Mouse (Mus musculus): Measurements from ENCODE around the gene Ubc. TPM values are rescaled to one million over a fixed set of nuclear protein-coding genes. Genes with fewer than 3 reads are reported as not detected.
"Not testable (repeated sequence)": the region's sequence is repeated elsewhere in the genome, so short reads cannot be mapped to it uniquely, and the experiment has no call there.

Ubc gene
- polyA plus RNA-seq, 1 experiment, result 127 TPM

DNA sequence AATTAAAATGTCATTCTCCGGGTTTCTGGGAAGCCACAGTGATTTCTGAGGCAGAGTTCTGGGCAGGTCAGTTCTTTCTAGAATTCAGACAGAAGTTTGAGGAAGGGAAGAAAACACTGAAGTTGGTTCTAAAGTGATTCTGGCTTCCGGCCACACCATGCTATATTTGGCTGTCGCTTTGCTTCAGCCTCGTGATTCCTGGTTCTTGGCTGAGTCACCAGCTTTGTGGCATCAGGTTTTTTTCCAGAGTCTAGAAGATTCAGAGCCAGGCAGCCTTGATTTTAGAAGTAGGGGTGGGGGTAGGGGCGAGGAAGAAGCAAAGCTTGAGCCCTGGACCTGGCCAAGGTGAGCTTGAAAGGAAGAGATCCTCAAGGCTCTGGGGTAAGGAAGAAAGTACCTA is 1.6 kb upstream of the Ubc start:
- peaks cover 48% of the 10 kb centered on the region for H3K4me1 ChIP-seq
- H3K9me3 ChIP-seq, result no peaks in the 10 kb centered on the region
- peaks cover 2% of the 10 kb centered on the region for H3K27me3 ChIP-seq (replicated peaks)
- TF ChIP-seq GATA1 (IDR thresholded peaks at IDR 0.05; ENCODE audit: borderline replicate concordance, low read length) (no peak), FLI1 (IDR thresholded peaks at IDR 0.05; ENCODE audit: low read length) (no peak)
- H3K36me3 ChIP-seq (replicated peaks; ENCODE audit: low read length), result peaks cover 11% of the 10 kb centered on the region
- peak overlapping the region; percentile 79 for H3K4me3 ChIP-seq (replicated peaks)

DNA sequence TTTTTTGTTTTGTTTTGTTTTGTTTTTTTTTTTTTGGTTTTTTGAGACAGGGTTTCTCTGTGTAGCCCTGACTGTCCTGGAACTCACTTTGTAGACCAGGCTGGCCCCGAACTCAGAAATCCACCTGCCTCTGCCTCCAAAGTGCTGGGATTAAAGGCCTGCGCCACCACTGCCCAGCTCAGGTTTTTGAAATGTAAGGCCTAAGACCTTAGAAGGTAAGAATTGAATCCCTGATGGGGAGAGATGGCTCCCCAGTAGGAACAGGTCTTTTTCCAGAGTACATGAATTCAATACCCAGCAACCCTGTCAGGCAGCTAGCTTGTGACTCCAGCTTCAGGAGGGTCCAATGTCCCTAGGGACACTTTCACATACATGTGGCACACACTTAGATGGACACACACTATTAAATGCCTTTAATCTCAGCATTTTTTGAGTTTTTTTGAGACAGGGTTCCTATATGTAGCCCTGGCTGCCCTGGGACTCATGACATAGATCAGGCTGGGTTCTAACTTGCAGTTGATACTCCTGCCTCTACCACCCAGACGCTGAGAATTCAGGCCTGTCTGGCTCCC is 990 bp upstream of the Ubc start:
- Histone ChIP-seq H3K4me3 (replicated peaks) (peak overlapping the region; percentile 75), H3K4me1 (peaks cover 48% of the 10 kb centered on the region), H3K36me3 (replicated peaks; ENCODE audit: low read length) (peaks cover 12% of the 10 kb centered on the region), H3K27me3 (replicated peaks) (no peaks in the 10 kb centered on the region), H3K9me3 (no peaks in the 10 kb centered on the region)
- TF ChIP-seq GATA1 (IDR thresholded peaks at IDR 0.05; ENCODE audit: borderline replicate concordance, low read length), result no peak
- no peak for TF ChIP-seq FLI1 (IDR thresholded peaks at IDR 0.05; ENCODE audit: low read length)

DNA sequence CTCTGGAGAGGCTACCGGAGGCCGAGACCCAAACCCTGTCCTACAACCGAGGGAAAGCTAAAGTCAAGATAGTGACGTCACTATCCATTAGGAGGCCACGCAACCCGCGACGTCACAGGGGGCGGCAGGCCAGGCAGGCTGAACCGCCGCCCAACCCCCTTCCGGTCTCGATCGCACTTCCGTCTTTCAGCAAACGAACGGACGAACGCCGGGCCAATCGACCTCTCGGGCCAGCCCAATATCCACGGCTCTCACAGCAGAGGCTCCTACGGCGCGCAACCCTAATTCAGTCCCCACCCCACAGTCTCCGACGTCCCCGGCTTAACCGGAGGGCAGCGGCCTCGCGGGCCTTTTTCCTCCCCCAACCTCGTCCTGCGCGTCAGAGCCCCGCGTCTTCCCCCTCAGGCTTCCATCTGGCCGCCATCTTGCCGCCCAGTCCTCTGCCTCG is 847 bp downstream of the Ubc start, which contains the start of gene Gm10382:
Gene Gm10382 (plus strand): TSS at position 192 of the 448 bp plus-strand sequence.
- peaks cover 50% of the 10 kb centered on the region for H3K4me1 ChIP-seq
- TF ChIP-seq FLI1 (IDR thresholded peaks at IDR 0.05; ENCODE audit: low read length) (peak; percentile 64; the same call in 1 of the 2 replicates), GATA1 (IDR thresholded peaks at IDR 0.05; ENCODE audit: borderline replicate concordance, low read length) (no peak)
- H3K4me3 ChIP-seq (replicated peaks), result peak within 1 kb of the TSS; percentile 96
- no peaks in the 10 kb centered on the region for H3K9me3 ChIP-seq
- H3K36me3 ChIP-seq (replicated peaks; ENCODE audit: low read length), result peaks cover 29% of the 10 kb centered on the region
- H3K27me3 ChIP-seq (replicated peaks), result no peaks in the 10 kb centered on the region

DNA sequence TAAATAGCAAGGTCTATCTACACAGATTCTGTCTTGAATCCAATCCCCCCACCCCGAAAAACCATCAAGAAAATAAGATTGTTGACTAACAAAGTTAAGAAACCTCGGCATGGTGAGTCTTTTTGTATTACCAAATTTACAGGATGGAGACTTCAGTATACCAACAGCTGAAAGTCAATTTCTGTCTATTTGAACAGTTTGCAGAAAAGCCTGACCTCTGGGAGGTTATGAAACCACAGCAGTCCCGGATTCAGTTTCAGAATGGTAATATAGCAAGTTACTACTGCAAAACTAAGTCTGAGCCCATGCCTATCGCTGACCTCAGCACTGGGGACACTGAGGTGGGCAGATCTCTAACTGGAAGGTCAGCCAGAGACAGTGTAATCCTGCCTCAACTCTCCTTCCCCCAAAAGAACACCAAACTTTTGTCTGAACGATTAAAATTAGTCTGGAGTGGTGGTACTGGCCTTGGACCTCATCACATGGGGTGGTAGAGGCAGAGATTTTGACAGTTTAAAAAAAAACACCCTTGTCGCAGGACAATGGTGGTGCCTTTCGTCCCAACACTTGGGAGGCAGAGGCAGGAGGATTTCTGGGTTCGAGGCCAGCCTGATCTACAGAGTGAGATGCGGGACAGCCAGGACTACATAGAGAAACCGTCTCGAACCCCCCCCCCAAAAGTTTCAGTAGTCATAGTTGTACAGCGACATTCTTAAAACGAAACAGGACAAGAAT is 1.5 kb downstream of the Ubc start:
- TF ChIP-seq GATA1 (IDR thresholded peaks at IDR 0.05; ENCODE audit: borderline replicate concordance, low read length) (no peak), FLI1 (IDR thresholded peaks at IDR 0.05; ENCODE audit: low read length) (no peak)
- Histone ChIP-seq H3K36me3 (replicated peaks; ENCODE audit: low read length) (peaks cover 29% of the 10 kb centered on the region), H3K9me3 (no peaks in the 10 kb centered on the region), H3K27me3 (replicated peaks) (no peaks in the 10 kb centered on the region), H3K4me3 (replicated peaks) (peak overlapping the region; percentile 96), H3K4me1 (peaks cover 43% of the 10 kb centered on the region)

DNA sequence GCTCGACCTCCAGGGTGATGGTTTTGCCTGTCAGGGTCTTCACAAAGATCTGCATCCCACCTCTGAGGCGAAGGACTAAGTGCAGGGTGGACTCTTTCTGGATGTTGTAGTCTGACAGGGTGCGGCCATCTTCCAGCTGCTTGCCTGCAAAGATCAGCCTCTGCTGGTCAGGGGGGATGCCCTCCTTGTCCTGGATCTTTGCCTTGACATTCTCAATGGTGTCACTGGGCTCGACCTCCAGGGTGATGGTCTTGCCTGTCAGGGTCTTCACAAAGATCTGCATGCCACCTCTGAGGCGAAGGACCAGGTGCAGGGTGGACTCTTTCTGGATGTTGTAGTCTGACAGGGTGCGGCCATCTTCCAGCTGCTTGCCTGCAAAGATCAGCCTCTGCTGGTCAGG is 2.7 kb downstream of the Ubc start:
- peaks cover 29% of the 10 kb centered on the region for H3K36me3 ChIP-seq (replicated peaks; ENCODE audit: low read length)
- H3K9me3 ChIP-seq; H3K27me3 ChIP-seq (replicated peaks); H3K4me3 ChIP-seq (replicated peaks): not testable (repeated sequence)
- peaks cover 34% of the 10 kb centered on the region for H3K4me1 ChIP-seq

DNA sequence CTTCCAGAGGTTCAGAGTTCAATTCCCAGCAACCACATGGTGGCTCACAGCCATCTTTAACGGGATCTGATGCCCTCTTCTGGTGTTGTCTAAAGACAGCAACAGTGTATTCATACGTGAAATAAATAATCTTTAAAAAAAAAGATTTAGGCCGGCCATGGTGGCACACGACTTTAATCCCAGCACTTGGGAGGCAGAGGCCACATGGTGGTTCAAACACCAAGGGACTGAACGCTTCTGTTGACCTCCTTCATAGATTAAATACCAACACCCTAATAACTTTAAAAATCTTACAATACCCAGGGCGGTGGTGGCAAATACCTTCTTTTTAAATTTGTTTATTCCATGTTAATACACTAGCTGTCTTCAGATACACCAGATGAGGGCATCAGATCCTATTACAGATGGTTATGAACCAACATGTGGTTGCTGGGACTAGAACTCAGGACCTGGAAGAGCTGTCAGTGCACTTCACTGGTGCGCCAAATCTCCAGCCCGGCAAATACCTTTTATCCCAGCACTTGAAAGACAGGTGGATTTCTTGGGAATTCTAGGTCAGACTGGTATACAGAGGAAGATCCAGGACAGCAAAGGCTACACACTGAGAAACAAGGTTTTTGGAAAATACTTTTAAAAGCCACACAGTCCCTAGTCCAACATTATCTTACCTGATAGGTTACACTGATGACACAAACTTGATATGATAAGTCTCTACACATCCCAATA is 4.6 kb downstream of the Ubc start:
- Histone ChIP-seq H3K27me3 (replicated peaks) (no peaks in the 10 kb centered on the region), H3K36me3 (replicated peaks; ENCODE audit: low read length) (peaks cover 29% of the 10 kb centered on the region), H3K4me1 (peaks cover 17% of the 10 kb centered on the region), H3K9me3 (no peaks in the 10 kb centered on the region), H3K4me3 (replicated peaks) (no peak overlapping the region)
- TF ChIP-seq GATA1 (IDR thresholded peaks at IDR 0.05; ENCODE audit: borderline replicate concordance, low read length) (no peak), FLI1 (IDR thresholded peaks at IDR 0.05; ENCODE audit: low read length) (no peak)

DNA sequence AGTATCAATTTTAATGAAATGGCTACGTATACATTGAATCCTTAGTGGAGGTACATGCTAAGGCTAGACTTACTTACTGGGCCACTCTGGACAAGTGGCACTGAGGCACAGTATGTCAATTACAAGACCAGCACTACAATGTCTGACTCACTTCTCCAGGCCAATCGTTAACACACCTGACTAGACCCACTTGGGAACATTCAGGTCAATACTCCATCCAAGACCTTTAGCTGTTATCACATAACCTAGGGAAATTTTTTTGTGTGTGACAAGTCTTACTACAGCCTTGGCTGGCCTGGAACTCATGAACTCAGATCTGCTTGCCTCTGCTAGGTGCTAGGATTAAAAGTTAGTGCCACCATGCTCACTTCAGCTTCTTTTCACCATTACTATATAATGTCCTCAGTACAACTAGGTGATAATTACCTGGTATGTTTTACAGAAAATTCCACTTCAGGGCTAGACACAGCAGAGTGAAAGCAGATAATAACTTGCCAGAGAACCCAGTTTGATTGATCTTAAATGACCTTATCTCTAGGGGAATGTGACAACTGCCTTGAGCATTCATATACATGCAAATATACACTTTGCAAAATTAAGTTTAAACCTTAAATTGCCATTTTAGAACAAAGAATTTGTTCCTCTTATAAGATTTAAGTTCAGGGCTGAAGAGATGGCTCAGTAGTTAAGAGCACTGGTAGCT is 5.3 kb downstream of the Ubc start:
- TF ChIP-seq GATA1 (IDR thresholded peaks at IDR 0.05; ENCODE audit: borderline replicate concordance, low read length) (no peak), FLI1 (IDR thresholded peaks at IDR 0.05; ENCODE audit: low read length) (no peak)
- no peaks in the 10 kb centered on the region for H3K27me3 ChIP-seq (replicated peaks)
- peaks cover 16% of the 10 kb centered on the region for H3K4me1 ChIP-seq
- peak overlapping the region; percentile 64 for H3K4me3 ChIP-seq (replicated peaks)
- peaks cover 29% of the 10 kb centered on the region for H3K36me3 ChIP-seq (replicated peaks; ENCODE audit: low read length)
- H3K9me3 ChIP-seq, result no peaks in the 10 kb centered on the region

DNA sequence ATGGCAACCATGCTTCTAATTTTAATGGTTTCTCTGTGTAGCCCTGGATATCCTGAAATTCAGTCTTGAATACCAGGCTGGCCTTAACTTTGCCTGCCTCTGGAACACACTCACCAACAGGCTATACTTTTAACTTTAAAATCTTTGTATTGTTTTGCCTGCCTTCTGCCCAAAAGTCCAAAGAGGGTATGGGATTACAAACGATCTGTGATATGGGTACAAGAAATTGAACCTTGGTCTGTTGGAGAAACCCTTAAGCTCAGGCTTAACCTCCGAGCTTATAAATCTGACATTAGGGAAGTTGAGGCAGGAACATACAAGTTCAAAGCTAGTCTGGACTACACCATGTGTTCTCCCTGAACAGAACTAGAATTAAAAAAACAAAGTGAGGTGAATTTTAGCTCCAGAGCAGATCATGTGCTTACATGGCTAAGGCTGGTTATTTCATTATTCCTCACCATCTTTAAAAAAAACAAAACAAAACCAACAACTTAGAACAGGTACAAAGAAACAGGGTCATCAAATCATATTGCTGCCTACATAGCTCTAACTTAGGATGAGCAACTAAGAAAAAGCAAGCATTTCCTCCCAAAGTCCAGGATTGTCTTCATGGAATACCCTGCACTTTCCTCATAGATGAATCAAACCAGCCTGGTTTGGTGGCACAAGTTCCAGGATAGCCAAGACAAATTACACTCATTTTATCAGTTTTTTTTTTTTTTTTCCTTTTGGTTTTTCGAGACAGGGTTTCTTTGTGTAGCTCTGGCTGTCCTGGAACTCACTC is 6.2 kb downstream of the Ubc start:
- Histone ChIP-seq H3K9me3 (no peaks in the 10 kb centered on the region), H3K4me3 (replicated peaks) (no peak overlapping the region), H3K36me3 (replicated peaks; ENCODE audit: low read length) (peaks cover 27% of the 10 kb centered on the region), H3K4me1 (peaks cover 16% of the 10 kb centered on the region), H3K27me3 (replicated peaks) (no peaks in the 10 kb centered on the region)
- no peak for TF ChIP-seq GATA1 (IDR thresholded peaks at IDR 0.05; ENCODE audit: borderline replicate concordance, low read length)
- TF ChIP-seq FLI1 (IDR thresholded peaks at IDR 0.05; ENCODE audit: low read length), result no peak

Measured in megakaryocyte, embryonic 14.5 days (primary cell).